Mouse (Mus musculus): ENCODE data around the gene Cadm1. TPM values are rescaled to one million over a fixed set of nuclear protein-coding genes. Genes with fewer than 3 reads are reported as not detected.

The Cadm1 gene
- polyA plus RNA-seq, 1 experiment = 70.3 TPM

DNA sequence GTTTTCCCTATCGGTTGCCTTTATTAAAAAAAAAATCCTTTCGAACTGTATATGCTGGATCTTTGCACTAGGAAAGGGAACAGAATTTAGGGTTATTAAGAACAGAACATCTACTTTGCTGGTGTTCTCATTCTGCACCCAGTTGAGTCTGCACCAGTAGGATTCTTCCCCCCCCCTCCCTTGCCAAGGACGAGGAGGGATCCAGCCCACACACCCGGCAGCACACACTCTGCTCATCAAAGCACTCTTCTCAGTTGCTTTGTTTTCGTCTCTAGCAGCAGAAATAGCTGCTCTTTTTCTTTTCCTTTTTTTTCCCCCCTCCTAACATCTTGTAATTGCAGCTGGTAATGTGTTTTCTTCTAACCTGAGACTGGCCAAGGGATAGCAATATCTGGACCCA, 198.9 kb downstream of the Cadm1 start:
- TF ChIP-seq POLR2A (IDR thresholded peaks at IDR 0.05; ENCODE audit: insufficient read depth, low read length) = no peak
- no peak for TF ChIP-seq EP300 (IDR thresholded peaks at IDR 0.05; ENCODE audit: insufficient read depth, low read depth, low read length)
- TF ChIP-seq CTCF (IDR thresholded peaks at IDR 0.05; ENCODE audit: low read depth, low read length) = no peak
- no peak overlapping the region for H3K4me3 ChIP-seq (ENCODE audit: low read depth, low read length)

DNA sequence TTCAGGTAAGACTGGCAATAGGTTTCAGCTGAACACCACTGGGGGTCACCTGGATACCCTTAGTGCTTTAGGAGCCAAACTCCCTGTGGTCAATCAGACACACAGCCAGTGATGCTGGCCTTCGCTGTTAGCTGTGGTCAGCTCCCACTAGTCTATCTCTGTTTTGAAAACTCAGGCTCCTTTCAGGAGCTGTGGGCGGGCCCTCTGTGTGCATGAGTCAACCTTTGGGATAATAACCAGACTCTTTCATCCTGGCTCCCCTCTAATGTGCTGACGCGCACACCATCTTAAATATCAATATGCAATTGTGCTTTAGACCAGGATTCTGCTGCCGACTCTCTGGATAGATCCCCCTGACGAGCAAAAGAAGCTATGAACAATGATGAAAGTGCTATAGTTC, 200.3 kb downstream of the Cadm1 start:
- H3K9me3 ChIP-seq (replicated peaks; ENCODE audit: control insufficient read depth, insufficient read depth, low read length, poor library complexity, severe bottlenecking) = no peaks in the 10 kb centered on the region; the same call in 1 of the 2 replicates
- H3K4me3 ChIP-seq (ENCODE audit: low read depth, low read length) = no peak overlapping the region
- no peak overlapping the region for H3K27ac ChIP-seq (ENCODE audit: insufficient read depth, low read length)
- no peak for TF ChIP-seq CTCF (IDR thresholded peaks at IDR 0.05; ENCODE audit: low read depth, low read length)
- TF ChIP-seq POLR2A (IDR thresholded peaks at IDR 0.05; ENCODE audit: insufficient read depth, low read length) = no peak
- no peak for TF ChIP-seq EP300 (IDR thresholded peaks at IDR 0.05; ENCODE audit: insufficient read depth, low read depth, low read length)
- no peaks in the 10 kb centered on the region for H3K4me1 ChIP-seq (ENCODE audit: control insufficient read depth, insufficient read depth, low read length)
- no peaks in the 10 kb centered on the region for H3K36me3 ChIP-seq (ENCODE audit: control insufficient read depth, insufficient read depth, low read length, poor library complexity, severe bottlenecking)
- H3K27me3 ChIP-seq (ENCODE audit: control insufficient read depth, insufficient read depth, low read length, poor library complexity, severe bottlenecking) = no peaks in the 10 kb centered on the region
- no peak overlapping the region for H3K9ac ChIP-seq (ENCODE audit: low read depth, poor library complexity, severe bottlenecking)

More for the DNA sequence above, 198.9 kb downstream of the Cadm1 start:
- H3K9ac ChIP-seq (ENCODE audit: low read depth, poor library complexity, severe bottlenecking) = no peak overlapping the region
- H3K4me1 ChIP-seq (ENCODE audit: control insufficient read depth, insufficient read depth, low read length) = no peaks in the 10 kb centered on the region
- no peaks in the 10 kb centered on the region; the same call in 1 of the 2 replicates for H3K9me3 ChIP-seq (replicated peaks; ENCODE audit: control insufficient read depth, insufficient read depth, low read length, poor library complexity, severe bottlenecking)
- H3K36me3 ChIP-seq (ENCODE audit: control insufficient read depth, insufficient read depth, low read length, poor library complexity, severe bottlenecking) = no peaks in the 10 kb centered on the region
- H3K27ac ChIP-seq (ENCODE audit: insufficient read depth, low read length) = no peak overlapping the region
- H3K27me3 ChIP-seq (ENCODE audit: control insufficient read depth, insufficient read depth, low read length, poor library complexity, severe bottlenecking) = no peaks in the 10 kb centered on the region

DNA sequence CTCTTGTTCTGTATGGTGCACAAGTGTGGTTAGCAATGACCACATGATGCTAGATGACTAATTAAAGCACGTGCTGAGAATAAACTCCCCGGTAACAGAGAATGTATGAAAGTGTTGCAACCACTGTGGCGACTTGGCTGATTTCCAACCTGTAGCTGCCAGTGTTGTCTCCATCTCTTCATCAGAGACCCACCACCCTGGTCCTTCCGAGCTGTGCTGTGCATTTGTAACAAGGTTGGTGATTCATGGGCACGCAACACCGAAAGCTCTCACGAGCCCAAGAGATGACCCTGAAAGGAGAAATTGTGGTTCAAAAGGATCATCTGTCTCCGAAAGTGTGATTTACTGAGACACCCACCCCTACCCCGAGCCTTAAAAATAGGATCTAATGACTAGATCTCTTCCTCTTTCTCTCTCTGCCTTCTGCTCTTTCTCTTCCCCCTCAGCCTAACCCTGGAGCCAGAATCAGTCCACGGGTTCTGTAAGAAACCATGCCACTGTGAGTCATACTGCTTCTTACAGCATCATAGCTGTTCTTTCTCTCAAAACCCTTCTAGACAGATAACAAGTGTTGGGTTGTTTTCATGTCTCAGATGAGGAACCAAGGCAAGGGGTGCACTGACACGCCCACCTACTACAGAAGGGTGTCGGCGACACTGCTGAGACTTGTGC, 203.9 kb downstream of the Cadm1 start:
- no peak overlapping the region for H3K9ac ChIP-seq (ENCODE audit: low read depth, poor library complexity, severe bottlenecking)
- no peak overlapping the region for H3K4me3 ChIP-seq (ENCODE audit: low read depth, low read length)
- no peaks in the 10 kb centered on the region for H3K27me3 ChIP-seq (ENCODE audit: control insufficient read depth, insufficient read depth, low read length, poor library complexity, severe bottlenecking)
- TF ChIP-seq POLR2A (IDR thresholded peaks at IDR 0.05; ENCODE audit: insufficient read depth, low read length) (no peak), EP300 (IDR thresholded peaks at IDR 0.05; ENCODE audit: insufficient read depth, low read depth, low read length) (no peak), CTCF (IDR thresholded peaks at IDR 0.05; ENCODE audit: low read depth, low read length) (no peak)
- H3K4me1 ChIP-seq (ENCODE audit: control insufficient read depth, insufficient read depth, low read length) = no peaks in the 10 kb centered on the region
- no peak overlapping the region for H3K27ac ChIP-seq (ENCODE audit: insufficient read depth, low read length)
- H3K9me3 ChIP-seq (replicated peaks; ENCODE audit: control insufficient read depth, insufficient read depth, low read length, poor library complexity, severe bottlenecking) = no peaks in the 10 kb centered on the region
- H3K36me3 ChIP-seq (ENCODE audit: control insufficient read depth, insufficient read depth, low read length, poor library complexity, severe bottlenecking) = no peaks in the 10 kb centered on the region

DNA sequence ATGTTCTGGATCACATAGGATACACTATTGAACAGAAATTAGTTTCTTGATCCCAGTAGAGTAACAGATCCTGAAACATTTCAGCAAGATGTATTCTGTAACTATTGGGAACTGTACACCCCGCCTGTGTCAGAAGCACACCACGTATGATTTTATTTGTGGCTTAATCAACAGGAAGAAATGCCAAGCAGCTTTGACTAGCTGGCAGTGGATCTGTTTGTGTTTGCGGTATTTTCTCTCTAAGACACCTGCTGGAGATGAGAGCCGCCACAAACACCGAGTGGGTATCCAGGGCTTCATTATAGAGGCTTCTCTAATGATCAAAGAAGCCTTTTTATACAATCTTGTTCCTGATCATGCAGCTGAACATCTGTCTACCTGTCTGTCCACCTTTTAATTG, 204.9 kb downstream of the Cadm1 start:
- Histone ChIP-seq H3K27ac (ENCODE audit: insufficient read depth, low read length) (no peak overlapping the region), H3K27me3 (ENCODE audit: control insufficient read depth, insufficient read depth, low read length, poor library complexity, severe bottlenecking) (no peaks in the 10 kb centered on the region), H3K36me3 (ENCODE audit: control insufficient read depth, insufficient read depth, low read length, poor library complexity, severe bottlenecking) (no peaks in the 10 kb centered on the region), H3K9ac (ENCODE audit: low read depth, poor library complexity, severe bottlenecking) (no peak overlapping the region), H3K4me1 (ENCODE audit: control insufficient read depth, insufficient read depth, low read length) (no peaks in the 10 kb centered on the region), H3K9me3 (replicated peaks; ENCODE audit: control insufficient read depth, insufficient read depth, low read length, poor library complexity, severe bottlenecking) (no peaks in the 10 kb centered on the region), H3K4me3 (ENCODE audit: low read depth, low read length) (no peak overlapping the region)
- TF ChIP-seq CTCF (IDR thresholded peaks at IDR 0.05; ENCODE audit: low read depth, low read length) (no peak), EP300 (IDR thresholded peaks at IDR 0.05; ENCODE audit: insufficient read depth, low read depth, low read length) (no peak), POLR2A (IDR thresholded peaks at IDR 0.05; ENCODE audit: insufficient read depth, low read length) (no peak)

DNA sequence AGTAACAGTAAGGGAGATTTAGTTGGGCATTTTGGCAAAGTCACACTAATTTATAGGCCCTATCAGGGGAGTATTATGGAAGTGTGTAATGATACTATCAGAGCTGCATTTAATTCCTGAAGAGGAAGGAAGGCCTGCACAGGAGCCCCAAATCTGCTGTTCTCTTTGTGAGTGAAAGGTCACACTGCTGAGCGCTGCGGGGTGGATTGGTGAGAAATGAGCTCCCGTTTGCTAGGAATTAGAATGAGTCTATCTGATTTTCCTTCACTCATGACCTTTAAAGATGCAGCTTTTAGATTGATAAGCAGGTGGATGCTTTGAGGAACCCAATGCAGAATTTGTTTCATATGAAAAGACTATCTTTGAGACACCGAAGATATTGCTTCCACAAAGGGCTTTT, 208.8 kb downstream of the Cadm1 start:
- no peak overlapping the region for H3K4me3 ChIP-seq (ENCODE audit: low read depth, low read length)
- H3K27me3 ChIP-seq (ENCODE audit: control insufficient read depth, insufficient read depth, low read length, poor library complexity, severe bottlenecking) = no peaks in the 10 kb centered on the region
- H3K4me1 ChIP-seq (ENCODE audit: control insufficient read depth, insufficient read depth, low read length) = no peaks in the 10 kb centered on the region
- H3K9me3 ChIP-seq (replicated peaks; ENCODE audit: control insufficient read depth, insufficient read depth, low read length, poor library complexity, severe bottlenecking) = no peaks in the 10 kb centered on the region
- no peaks in the 10 kb centered on the region for H3K36me3 ChIP-seq (ENCODE audit: control insufficient read depth, insufficient read depth, low read length, poor library complexity, severe bottlenecking)
- H3K9ac ChIP-seq (ENCODE audit: low read depth, poor library complexity, severe bottlenecking) = no peak overlapping the region
- H3K27ac ChIP-seq (ENCODE audit: insufficient read depth, low read length) = no peak overlapping the region
- TF ChIP-seq CTCF (IDR thresholded peaks at IDR 0.05; ENCODE audit: low read depth, low read length) (no peak), POLR2A (IDR thresholded peaks at IDR 0.05; ENCODE audit: insufficient read depth, low read length) (no peak), EP300 (IDR thresholded peaks at IDR 0.05; ENCODE audit: insufficient read depth, low read depth, low read length) (no peak)

DNA sequence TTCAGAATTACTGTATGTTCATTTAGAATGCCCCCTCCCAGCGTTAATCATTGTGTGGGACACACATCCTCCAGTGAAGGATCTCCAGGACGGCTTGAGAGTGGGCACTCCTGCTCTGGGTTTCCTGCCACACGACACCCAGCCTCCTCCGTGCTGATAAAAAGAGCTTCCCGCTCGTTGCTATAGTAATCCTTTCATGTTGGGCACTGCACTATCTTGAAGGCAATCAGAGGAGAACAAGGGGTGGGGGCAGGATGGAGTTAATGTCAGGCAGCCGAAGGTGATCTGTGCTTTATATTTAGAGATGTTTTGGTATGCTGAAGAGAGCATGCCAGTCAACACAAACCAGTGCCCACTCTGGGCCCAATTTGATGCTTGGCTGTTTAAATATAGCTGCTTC, 209.3 kb downstream of the Cadm1 start:
- TF ChIP-seq POLR2A (IDR thresholded peaks at IDR 0.05; ENCODE audit: insufficient read depth, low read length) (no peak), CTCF (IDR thresholded peaks at IDR 0.05; ENCODE audit: low read depth, low read length) (no peak), EP300 (IDR thresholded peaks at IDR 0.05; ENCODE audit: insufficient read depth, low read depth, low read length) (no peak)
- Histone ChIP-seq H3K9me3 (replicated peaks; ENCODE audit: control insufficient read depth, insufficient read depth, low read length, poor library complexity, severe bottlenecking) (no peaks in the 10 kb centered on the region), H3K4me1 (ENCODE audit: control insufficient read depth, insufficient read depth, low read length) (no peaks in the 10 kb centered on the region), H3K27ac (ENCODE audit: insufficient read depth, low read length) (no peak overlapping the region), H3K9ac (ENCODE audit: low read depth, poor library complexity, severe bottlenecking) (no peak overlapping the region), H3K4me3 (ENCODE audit: low read depth, low read length) (no peak overlapping the region), H3K27me3 (ENCODE audit: control insufficient read depth, insufficient read depth, low read length, poor library complexity, severe bottlenecking) (no peaks in the 10 kb centered on the region), H3K36me3 (ENCODE audit: control insufficient read depth, insufficient read depth, low read length, poor library complexity, severe bottlenecking) (no peaks in the 10 kb centered on the region)

All from ES-Bruce4 (cell line).